24 mouse cellular contexts compared by ENCODE assay signal in genomic region chr9:102335571-102336282, GRCm38 (mm10). TPM values are rescaled to one million over a fixed set of nuclear protein-coding genes. Genes with fewer than 3 reads are reported as not detected.
DNase-seq lines count a peak whose midpoint lies in the region; ATAC-seq lines count a peak whose summit lies in the region.
"Had no signal": no experiment of that assay in that cellular context is flagged by ENCODE, and none has a peak within 500 bp of the region (broad histone marks: within the 10 kb centered on the region; RNA-seq: fewer than 3 reads in every experiment).

No protein-coding gene starts in this region.

- no peak overlapping the region for H3K4me2 ChIP-seq in kidney, embryonic 14.5 days (replicated peaks; ENCODE audit: low read depth, low read length)
- H3K4me2 ChIP-seq: embryonic facial prominence, embryonic 15.5 days; heart, embryonic 13.5 days; midbrain, embryonic 13.5 days; neural tube, embryonic 13.5 days had no signal

- no peak overlapping the region for H3K4me3 ChIP-seq in heart, embryonic 10.5 days
- no peak overlapping the region for H3K4me3 ChIP-seq in kidney, embryonic 14.5 days (ENCODE audit: low read length)
- H3K4me3 ChIP-seq: embryonic facial prominence, embryonic 15.5 days; heart, embryonic 13.5 days; hindbrain, embryonic 10.5 days; left cerebral cortex, adult 2 months; midbrain, embryonic 13.5 days; neural tube, embryonic 13.5 days had no signal

- peak; percentile 29 for DNase-seq in adrenal gland, adult 8-10 months
- DNase-seq in adrenal gland, postnatal 4 days (ENCODE audit: low spot score in 2 of 2), result no peak
- peak; percentile 35 to 46 for DNase-seq in heart, adult 18-20 months
- DNase-seq in heart, embryonic 10.5 days (ENCODE audit: low spot score), result no peak
- peak; percentile 21 for DNase-seq in kidney, adult 8-10 months
- DNase-seq in urinary bladder, adult 18-20 months (ENCODE audit: low spot score in 2 of 2), result no peak
- DNase-seq: cerebellum, adult 11 months; layer of hippocampus, adult 9-11 months; left cerebral cortex, postnatal 4 days; liver; thymus, postnatal 25 days had no signal

- 0 out of 2 replicates have a peak, but pooled peaks cover 6% of the 10 kb centered on the region for H3K27me3 ChIP-seq in heart, embryonic 10.5 days (ENCODE audit: insufficient read depth, poor library complexity, severe bottlenecking)
- no peaks in the 10 kb centered on the region for H3K27me3 ChIP-seq in kidney, embryonic 14.5 days (ENCODE audit: control insufficient read depth, insufficient read depth, low read length)
- H3K27me3 ChIP-seq: CH12.LX; embryonic facial prominence, embryonic 15.5 days; midbrain, embryonic 13.5 days had no signal

- H3K9me3 ChIP-seq in heart, embryonic 10.5 days, result no peaks in the 10 kb centered on the region
- no peaks in the 10 kb centered on the region for H3K9me3 ChIP-seq in kidney, embryonic 14.5 days (ENCODE audit: control insufficient read depth, low read length)
- H3K9me3 ChIP-seq: embryonic facial prominence, embryonic 15.5 days; heart, embryonic 13.5 days; hindbrain, embryonic 10.5 days; neural tube, embryonic 13.5 days had no signal

- H3K4me1 ChIP-seq in heart, embryonic 10.5 days, result no peaks in the 10 kb centered on the region
- H3K4me1 ChIP-seq in kidney, embryonic 14.5 days (ENCODE audit: control insufficient read depth, insufficient read depth, low read length), result no peaks in the 10 kb centered on the region
- H3K4me1 ChIP-seq: embryonic facial prominence, embryonic 15.5 days; heart, embryonic 13.5 days; hindbrain, embryonic 10.5 days had no signal

- 59% methylated on average over 11 of the region's 11 CpGs for WGBS in heart, embryonic 10.5 days
- 82% methylated on average over 11 of the region's 11 CpGs for WGBS in kidney, embryonic 14.5 days

- H3K9ac ChIP-seq in kidney, embryonic 14.5 days (ENCODE audit: low read depth, low read length), result no peak overlapping the region
- H3K9ac ChIP-seq: embryonic facial prominence, embryonic 15.5 days; heart, embryonic 13.5 days; midbrain, embryonic 13.5 days; neural tube, embryonic 13.5 days had no signal

- H3K36me3 ChIP-seq in heart, embryonic 10.5 days, result no peaks in the 10 kb centered on the region
- no peaks in the 10 kb centered on the region for H3K36me3 ChIP-seq in kidney, embryonic 14.5 days (ENCODE audit: control insufficient read depth, insufficient read depth, low read length)
- H3K36me3 ChIP-seq: embryonic facial prominence, embryonic 15.5 days; heart, embryonic 13.5 days; neural tube, embryonic 13.5 days had no signal

- ATAC-seq in kidney, embryonic 14.5 days (ENCODE audit: low FRiP score, low TSS enrichment), result no peak
- ATAC-seq: forebrain, embryonic 16.5 days; hindbrain, postnatal 0 days; intestine, postnatal 0 days; lung, postnatal 0 days; midbrain, embryonic 13.5 days had no signal

- no peak overlapping the region for H3K27ac ChIP-seq in heart, embryonic 10.5 days
- H3K27ac ChIP-seq in kidney, embryonic 14.5 days (ENCODE audit: low read depth, low read length), result no peak overlapping the region
- H3K27ac ChIP-seq: embryonic facial prominence, embryonic 15.5 days; heart, embryonic 13.5 days; hindbrain, embryonic 10.5 days; hindbrain, postnatal 0 days; left cerebral cortex, adult 2 months; midbrain, embryonic 13.5 days; neural tube, embryonic 13.5 days had no signal

RNA-seq across cellular contexts. Expression of gene Ephb1, which starts 18.8 kb away (rescaled TPM):
- 1 to 10 TPM; 1.2 to 3.1 (median 2.0) TPM for total RNA-seq in adrenal gland, adult 8-10 months (2022)
- total RNA-seq in adrenal gland, postnatal 4 days (2021), result 1 to 10 TPM; 4.5 to 5.7 TPM
- total RNA-seq in heart, adult 18-20 months (2021), result 10 to 100 TPM; 20.6 to 22.5 TPM
- polyA plus RNA-seq in heart, embryonic 10.5 days (2016; fragmentation: Nextera tagmentation; extraction: Ambion mirVana), result 0.52 and 1.3 TPM in 2 replicates
- polyA plus RNA-seq in kidney, embryonic 14.5 days (2014; fragmentation: Nextera tagmentation; extraction: Ambion mirVana), result 3.8 and 4.9 TPM in 2 replicates
- total RNA-seq: CH12.LX, MEL had no signal

Comparison
In these comparisons a context has a peak if more than half of its experiments do, and no peak if none do; other contexts are left out.
1. DNase-seq: peak in adrenal gland, adult 8-10 months (single experiment), heart, adult 18-20 months (2 of 2) and kidney, adult 8-10 months (2 of 2); none in adrenal gland, postnatal 4 days (0 of 2), heart, embryonic 10.5 days (single experiment) and urinary bladder, adult 18-20 months (0 of 2).